Mouse (Mus musculus) cerebellum, adult 11 months (tissue): Measurements from ENCODE around the gene Mettl18.
"Not testable (repeated sequence)": the region's sequence is repeated elsewhere in the genome, so short reads cannot be mapped to it uniquely, and the experiment has no call there.

Experiments
- DNase-seq: peaks from one replicate; pipeline ENCODE4 v3.0.0; 2022

Mettl18 gene

DNA sequence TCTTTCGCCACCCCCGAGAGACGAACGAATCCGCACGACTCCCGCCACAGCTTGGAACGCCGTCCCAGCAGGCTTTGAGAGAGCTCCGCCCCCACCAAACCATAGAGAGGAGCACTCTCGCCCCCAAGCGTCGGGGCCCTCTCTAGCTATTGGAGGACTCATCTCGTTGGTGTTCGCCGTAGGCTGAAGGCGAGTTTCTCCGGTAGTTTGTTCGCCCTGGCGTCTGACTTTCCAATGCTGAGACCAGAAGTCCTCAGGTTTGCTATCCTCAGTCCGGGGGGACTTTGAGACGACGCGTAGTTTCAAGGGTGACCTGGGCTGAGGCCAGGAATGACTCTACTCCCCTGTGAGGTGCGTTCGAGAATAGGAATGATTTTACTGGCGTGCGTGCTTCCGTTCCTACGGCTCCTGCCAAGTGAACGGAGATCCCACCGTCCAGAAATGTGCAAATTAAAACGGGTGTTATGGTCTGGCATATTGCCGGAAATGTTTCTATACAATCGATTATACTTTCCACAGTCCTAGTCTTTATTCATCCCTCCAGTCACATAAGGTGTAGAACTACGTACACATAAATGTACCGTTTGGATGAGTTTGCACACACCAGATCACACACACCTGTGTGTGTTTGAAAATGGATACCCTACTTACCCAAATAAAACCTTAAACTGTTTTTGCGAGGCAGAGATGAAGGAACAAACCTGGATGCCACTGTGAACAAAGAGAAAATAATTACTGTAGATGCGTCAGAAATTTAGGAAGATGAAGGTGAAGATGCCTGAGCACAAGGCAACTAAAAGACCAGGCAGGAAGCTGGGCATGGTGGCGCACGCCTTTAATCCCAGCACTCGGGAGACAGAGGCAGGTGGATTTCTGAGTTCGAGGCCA lies at the start of gene Mettl18, which contains the start of gene BC055324:
TSS of gene Mettl18 (plus strand) at position 169 of the 888 bp plus-strand sequence.
TSS of gene BC055324 (minus strand) at position 76 of the 888 bp plus-strand sequence.
- DNase-seq, result peak; percentile 85

DNA sequence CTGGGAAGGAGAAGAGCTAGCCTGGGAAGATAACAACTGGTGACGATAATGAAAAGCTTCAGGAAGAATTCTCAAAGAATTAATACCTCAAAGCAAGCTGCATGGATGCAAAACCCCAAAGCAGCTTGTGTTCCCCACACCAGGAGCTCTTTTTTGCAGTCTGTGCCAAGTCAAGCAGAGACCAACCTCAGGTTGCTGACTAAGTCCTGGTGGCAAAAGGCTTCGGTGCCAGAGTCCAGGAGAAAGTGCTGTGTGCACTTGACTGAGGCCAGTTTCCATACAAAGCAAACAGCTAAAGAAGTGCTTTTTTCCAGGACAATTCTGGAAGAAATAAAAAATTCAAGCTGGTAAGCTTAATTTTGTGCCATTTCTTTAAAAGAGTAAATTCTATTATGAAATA lies 41.3 kb upstream of the Mettl18 start:
- DNase-seq, result no peak

DNA sequence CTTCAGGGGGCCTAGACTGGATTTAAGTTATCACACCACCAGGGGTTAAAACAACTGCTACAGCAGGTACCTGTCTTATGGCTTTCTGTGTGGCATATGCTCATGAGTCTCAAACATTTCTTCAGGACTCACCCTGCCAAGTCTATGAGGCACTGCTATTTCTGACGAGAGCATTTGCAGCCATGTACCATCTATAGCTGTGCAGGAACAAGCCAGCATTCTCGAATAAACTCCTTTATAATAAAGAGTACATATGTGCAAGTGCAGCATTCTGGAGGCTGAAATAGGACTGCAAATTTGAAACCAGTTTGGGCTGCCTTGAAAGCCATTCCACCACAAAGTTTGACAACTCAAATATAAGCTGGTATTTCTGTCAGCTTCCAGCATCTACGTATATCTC lies 36.7 kb upstream of the Mettl18 start:
- DNase-seq, result no peak

DNA sequence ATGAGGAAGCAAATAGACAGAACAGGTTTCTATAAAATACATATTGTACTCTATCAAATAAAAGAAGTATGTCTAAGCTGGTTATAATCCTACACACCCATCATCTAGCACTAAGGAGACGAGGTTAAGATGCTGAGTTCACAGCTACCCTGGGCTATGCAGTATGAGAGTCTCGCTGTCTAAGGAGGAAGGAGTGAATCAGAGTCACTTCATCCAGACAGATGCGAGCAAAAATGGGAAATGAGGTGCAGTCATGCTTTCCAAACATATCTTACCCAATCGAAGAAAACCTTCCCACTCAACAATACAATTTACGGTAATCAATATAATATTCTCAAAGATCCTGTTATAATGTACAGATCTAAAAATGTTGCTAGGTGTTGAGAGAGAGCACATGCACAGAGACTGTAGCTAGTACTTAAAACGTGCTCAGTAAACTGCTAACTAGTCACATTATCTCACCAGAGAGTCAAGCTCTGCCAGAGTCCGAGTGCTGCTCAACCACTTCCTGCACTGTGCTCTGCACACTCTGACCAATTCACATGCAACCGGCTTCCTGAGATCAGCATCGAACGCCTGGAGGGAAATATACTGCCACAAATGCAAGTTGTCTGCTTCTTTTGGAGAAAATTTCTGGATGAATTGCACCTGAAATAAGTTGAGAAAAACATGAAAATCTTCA lies 30.5 kb upstream of the Mettl18 start:
- DNase-seq, result no peak

DNA sequence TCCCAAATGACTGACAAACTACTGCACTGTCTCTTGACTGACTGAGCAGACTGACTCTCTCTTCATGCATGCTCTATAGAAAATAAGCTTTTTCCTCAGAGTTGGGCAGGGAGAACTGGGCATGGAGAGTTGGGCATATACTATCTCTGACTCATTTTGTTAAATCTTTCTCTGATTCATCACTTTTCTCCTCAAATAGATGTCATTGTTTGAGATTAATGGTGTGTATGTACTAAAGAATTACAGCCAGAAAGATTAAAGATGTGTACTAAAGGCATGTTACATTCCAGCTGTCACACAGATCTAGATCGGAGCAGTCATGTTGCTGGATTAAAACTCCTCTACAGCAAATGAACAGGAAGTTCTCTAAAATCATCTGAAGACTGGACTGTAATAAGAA lies 20.2 kb upstream of the Mettl18 start:
- no peak for DNase-seq

DNA sequence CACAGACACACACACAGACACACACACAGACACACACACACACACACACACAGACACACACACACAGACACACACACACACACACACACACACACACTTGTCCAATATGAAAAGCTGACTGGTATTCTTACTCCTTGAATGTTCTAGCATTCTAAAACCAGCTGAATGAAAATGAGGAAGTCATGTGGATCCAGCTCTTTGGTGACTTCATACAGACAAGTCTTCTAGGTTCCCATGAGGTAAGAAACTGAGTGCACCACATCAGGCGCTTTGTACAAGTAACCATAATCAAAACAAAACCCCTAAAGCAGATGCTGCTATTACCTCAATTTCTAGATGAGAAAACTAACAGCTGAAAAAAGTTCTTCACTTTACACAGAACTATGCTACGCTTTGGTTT lies 19.6 kb upstream of the Mettl18 start:
- DNase-seq, result no peak

DNA sequence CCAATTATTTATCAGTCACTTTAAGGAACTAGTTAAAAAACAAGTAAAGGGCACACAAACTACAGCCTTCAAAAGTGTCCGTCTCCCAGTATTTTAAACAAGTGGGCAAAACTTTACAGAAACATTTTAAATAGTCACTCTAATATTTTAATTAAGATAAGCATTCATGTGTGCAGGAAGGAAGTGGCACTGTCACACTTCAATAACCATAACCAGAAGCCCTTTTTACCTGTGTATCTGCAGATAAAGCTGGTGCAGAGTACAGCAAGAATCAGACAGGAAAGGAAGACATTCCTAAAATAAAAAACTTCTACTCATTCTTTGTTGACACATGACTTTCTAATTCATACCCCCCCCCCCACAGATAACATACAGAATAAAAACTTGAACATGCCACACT lies 18.2 kb upstream of the Mettl18 start:
- DNase-seq, result no peak

DNA sequence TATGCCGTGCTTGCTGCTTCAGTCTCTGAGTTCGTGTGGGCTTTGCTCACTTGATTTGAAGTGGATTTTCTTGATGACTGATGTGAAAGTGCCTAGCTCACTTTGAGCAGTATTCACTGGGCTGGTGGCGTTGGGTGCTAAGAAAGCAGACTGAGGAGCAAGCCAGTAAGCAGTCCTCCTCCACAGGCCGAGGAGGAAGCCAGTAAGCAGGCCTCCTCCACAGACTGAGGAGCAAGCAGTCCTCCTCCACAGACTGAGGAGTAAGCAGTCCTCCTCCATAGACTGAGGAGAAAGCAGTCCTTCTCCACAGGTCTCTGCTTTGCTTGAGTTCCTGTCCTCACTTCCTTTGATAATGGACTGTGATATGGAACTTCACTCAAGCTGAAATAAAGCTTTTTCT lies 2.3 kb upstream of the Mettl18 start:
- no peak for DNase-seq

DNA sequence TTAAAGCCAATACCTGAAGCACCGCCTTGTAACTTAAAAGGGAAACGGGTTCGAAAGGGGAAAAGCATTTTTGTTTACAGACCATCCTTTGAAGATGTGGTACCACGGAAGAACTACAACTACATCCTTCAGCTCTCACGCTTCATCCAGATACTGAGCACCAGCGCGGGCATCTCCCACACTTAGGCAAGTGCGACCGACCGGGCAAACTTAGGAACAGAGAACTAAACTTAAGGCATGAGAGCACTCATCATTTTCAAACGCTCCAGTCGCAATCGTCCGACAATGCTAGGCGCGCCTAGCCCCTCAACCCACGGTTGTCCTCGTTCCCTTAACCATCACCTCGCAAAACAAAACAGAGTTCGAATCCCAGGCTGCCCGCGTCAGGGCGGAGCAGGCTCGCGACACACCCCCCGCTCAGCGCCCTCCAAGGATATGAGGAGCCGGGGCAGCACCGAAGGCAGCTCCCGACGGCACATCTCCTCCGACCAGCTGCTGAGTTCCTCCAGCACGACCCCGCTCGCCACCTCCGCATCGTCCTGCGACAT lies 442 bp upstream of the Mettl18 start:
- no peak for DNase-seq

DNA sequence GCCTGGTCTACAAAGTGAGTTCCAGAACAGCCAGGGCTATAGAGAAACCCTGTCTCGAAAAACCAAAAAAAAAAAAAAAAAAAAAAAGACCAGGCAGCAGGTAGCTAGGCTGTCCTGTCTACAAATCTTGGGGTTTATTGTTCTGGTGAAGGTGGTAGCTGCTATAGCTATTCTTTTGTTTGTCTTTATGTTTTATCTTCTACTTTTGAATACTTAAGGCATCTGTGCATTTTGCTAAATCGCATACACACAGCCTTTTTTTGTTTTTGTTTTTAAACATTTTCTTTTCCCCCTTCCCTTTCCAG lies 872 bp downstream of the Mettl18 start:
- DNase-seq, result no peak

DNA sequence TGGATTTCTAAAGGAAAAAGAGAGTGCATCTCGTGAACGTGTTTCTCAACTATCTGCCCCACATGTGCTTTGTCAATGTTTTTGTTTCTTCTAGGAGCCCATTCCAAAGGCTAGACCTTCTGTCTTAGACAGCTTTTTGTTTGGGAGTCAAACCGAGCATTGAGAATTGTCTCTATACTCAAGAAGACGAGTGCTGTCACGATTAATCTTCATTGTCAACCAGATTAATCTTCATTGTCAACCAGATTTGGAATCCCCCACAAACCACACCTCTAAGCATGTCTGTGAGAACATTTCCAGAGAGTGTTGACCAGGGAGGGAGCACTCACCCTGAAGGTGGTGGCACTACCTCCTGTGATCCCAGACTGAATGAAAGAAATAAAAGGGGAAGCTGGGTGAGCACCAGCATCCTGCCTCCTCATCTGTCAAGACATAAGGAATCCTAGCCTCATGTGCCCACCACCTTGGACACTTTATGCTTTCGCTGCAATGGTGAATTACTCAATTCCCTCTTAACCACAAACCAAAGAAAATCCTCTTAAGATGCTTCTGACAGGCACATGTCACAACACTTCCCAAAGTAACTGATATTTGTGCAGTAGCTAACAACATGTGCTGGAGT lies 7.3 kb downstream of the Mettl18 start:
- no peak for DNase-seq

DNA sequence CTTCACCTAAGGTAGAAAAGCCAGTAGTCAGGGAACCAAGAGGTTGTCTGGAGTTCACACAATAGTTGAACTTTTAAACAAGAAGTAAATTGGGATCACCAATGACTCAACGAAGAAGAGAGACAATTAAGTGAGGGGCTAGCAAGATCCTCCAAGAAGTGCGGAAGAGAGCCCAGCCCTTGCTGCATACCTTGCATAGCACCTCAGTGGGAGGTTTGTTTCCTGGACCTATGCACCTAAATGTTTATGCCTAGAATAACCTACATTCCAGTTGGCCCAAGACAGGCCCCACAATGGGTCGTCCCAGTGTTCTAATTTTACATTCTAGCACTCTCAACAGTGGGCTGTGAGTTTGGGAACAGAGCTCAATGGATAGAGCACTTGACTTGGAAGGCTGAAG lies 9.6 kb downstream of the Mettl18 start:
- no peak for DNase-seq

DNA sequence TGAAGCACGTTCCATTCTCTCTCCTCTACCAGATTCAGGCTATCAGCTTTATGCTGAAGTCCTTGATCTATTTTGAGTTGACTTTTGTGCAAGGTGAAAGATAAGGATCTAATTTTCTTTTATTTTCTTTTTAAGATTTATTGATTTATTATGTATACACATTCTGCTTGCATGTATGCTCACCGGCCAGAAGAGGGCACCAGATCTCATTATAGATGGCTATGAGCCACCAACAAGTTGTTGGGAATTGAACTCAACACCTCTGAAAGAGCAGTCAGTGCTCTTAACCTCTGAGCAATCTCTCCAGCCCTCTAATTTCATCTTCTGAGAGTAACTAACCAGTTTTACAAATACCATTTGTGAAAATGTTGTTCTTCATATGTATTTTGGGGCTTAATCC lies 14.5 kb downstream of the Mettl18 start:
- no peak for DNase-seq

DNA sequence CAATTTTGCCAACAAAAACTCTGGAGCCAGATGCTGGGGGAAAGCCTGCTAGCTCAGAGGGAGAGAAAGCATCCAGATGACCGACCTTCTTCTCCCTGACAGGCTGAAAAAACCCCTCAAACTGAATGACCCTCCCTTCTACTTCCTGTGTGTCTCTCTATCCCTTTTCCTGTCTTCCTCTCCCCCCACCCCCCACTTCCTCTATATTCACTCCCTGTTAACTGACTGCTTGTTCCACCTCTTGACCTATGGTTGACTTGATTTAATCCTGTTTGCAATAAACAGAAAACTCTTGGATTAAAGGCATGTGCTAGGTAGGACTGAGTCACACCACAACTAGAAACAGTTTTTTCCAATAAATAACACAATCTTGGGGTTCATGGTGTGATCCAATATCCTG lies 19.9 kb downstream of the Mettl18 start:
- DNase-seq, result no peak

DNA sequence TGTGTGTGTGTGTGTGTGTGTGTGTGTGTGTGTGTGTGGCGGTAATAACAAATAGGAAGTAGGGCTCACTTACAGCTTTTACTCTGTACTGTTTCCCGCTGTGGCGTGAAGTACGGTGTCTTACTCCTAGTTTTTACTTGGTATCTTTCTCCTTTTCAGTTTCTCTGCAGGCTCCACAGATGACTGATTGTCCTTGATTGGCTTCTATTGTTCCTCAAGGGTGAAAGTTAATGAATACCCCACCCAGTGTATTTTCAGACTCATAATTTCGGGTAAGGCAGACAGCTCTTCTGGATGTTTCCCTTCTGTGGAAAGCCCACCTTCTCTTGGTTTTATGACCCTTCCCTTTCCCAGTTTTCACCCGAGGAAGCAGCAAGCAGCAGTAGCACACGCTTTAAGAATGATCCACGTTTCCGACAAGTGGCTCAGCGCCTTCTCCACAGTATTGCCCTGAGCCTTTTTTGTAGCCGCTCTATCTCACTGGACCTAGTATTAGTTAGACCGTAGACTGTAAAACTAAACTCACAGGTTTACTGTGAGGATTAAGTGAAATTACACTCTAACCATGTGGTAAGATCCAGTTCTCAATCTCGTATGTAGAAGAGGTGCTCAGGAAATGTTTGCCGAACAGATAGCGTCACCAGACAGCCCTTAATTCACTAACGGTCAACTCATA lies 23.7 kb downstream of the Mettl18 start:
- no peak for DNase-seq

DNA sequence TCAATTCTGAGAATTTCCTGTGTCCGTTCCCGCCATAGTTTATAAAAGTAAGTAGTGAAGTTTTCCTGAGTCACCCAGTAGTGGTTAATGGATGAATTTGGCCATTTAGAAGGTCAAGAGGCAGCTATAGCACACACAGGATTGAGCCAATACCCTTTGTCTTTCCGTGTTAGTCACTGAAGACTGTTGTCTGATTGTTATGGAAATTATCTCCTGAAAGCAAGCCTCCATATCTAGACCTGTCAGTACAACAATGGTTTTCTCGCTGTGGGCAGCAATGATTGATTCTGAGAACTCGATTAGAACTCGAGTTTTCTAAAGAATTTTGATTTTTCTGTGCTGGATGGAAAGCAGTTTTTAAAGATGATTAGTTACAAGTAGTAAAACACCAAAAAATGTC lies 25.1 kb downstream of the Mettl18 start:
- DNase-seq, result no peak

DNA sequence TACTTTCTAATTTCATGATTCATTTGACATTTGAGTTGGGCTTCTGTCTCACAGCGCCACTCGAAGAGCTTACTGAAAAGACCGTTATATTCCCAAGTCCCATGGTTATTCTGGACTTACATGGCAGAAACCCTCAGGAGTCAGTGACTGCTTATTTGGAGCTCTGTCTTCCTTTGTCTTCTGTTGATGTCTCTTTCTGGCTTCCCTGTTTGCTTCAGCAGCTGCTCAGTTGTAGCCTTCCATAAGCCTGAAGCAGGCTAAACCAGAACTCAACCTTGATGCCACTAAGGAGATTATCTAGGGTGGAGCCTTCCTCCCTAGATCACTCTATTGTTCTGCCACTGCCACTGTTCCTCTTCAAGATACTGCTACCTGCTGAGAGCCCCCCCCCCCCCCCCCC lies 26.1 kb downstream of the Mettl18 start:
- not testable (repeated sequence) for DNase-seq

DNA sequence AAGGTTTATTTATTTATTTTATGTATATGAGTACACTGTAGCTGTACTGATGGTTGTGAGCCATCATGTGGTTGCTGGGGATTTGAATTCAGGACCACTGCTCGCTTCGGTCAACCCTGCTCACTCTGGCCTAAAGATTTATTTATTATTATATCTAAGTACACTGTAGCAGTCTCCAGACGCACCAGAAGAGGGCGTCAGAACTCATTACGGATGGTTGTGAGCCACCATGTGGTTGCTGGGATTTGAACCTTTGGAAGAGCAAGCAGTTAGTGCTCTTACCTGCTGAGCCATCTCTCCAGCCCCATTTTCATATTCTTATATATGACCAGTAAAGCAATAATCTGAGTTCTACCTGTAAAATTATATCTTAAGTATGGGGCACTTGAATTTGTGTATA lies 27.4 kb downstream of the Mettl18 start:
- DNase-seq, result not testable (repeated sequence)

DNA sequence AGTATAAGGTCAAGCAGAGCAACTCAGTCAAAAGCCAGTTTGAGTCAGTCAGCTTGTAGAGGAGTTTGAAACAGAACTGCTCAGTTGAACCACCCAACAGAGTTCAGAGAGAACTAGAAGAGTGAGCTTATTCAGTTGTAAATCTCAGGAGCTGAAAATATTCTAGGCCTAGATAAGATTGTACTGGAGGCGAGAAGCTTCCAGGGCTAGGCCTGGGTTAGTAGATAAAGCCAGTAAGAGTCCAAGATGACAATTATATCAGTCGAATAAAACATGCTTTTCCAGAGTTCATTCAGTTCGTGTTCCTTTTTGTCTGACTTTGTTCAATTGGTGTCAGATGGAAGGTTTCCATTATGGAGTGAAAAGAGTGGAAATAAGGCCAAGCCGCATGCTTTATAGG lies 31.0 kb downstream of the Mettl18 start:
- DNase-seq, result no peak

DNA sequence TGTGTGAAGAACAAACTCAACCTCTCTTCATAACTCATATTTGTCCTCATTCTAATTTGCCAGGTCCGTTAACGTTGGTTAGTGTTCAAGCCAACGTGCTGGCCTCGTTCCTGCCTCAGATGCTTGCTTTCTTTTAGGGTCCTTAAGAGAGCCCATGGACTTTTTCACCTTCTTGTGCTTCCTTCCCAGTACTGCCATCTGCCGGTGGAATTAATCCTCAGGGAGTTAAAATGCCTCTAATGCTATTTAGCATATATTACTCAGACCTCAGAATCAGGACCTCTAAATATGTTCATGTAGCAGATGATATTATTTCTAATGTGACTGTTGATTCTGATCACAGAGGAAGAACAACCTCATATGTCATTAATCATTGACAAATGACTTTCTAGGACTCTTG lies 32.7 kb downstream of the Mettl18 start:
- DNase-seq, result no peak

DNA sequence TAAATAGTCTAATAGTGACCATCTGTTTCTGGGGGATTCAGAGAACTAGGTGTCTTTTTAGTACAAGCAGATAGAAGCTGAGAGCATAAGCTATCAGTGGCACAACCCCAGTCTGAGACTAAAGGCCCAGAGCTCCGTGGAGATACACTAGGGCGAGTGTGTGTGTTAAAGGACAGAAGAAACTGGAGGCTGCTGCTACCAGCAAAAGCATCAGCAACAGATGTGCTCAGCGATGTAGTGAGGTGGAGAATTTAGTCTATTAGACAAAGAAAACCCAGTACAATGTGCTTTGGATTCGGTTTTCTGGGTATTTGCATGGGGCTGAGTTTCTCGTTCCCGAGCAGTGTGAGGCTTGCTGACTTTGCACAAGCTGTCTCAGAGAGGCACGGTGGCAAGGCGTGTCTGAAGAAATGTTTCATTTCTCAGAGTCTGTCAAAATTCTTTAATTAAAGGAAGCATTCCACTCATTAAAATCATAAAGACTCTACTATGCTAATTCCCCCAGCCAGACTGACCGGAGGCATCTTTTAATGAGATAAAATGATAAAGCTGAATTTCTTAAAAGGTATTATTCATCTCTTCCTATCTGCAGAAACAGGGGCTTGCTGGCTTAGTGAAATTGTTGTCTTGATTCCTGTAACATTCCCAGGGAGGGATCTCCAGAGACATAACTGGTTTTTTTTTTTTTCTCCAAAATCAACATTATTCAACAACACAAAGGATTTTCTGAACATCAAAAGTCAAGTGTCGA lies 45.9 kb downstream of the Mettl18 start:
- no peak for DNase-seq

DNA sequence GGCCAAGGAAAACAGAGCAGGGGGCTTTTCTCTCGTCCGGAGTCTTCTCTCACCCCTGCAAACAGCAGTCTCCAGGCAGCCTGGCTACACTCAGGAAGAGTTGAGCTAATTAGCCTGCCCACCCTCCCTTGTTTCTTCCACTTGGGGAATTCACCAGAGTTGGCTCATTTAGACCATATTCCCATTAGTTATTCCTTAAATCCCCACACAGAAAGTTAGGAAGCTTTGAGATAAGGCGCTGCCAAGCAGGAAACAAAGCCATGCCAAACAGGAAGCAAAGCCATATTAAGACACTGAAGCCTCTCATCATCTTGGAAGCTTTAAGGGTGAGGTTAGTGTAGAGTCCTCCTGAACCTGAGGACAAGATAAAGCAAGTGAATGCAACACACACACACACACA lies 48.9 kb downstream of the Mettl18 start:
- no peak for DNase-seq
